10 mouse cellular contexts compared by ENCODE assay signal in the genomic region with DNA sequence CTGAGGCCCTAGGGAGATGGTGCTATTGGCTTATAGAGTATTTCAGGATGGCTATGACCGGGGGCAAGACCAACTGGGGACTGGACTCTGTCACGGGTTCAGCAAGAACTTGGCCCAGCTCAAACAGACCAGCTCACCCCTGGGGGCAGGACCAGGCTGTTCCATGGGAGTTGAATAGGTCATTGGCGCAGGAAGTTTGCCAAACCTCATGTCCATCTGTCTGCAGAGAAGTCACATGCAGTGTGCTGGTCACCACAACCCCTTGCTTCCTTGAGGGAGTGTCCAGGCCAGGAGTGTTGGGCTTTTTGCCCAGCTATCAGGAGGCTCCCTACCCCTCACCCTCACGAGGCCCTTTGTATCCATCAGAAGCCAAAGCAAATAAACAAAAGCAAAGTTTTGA.
DNase-seq lines count a peak whose midpoint lies in the region; ATAC-seq and TF ChIP-seq lines count a peak whose summit lies in the region.
"Had no signal": no experiment of that assay in that cellular context is flagged by ENCODE, and none has a peak within 500 bp of the region (broad histone marks: within the 10 kb centered on the region; RNA-seq: fewer than 3 reads in every experiment).

No protein-coding gene starts in this region.

- H3K9ac ChIP-seq in kidney, embryonic 15.5 days, result no peak overlapping the region
- H3K9ac ChIP-seq: embryonic facial prominence, embryonic 15.5 days had no signal

- H3K27ac ChIP-seq in kidney, embryonic 15.5 days, result no peak overlapping the region
- H3K27ac ChIP-seq: embryonic facial prominence, embryonic 15.5 days had no signal

- H3K79me2 ChIP-seq in myocyte (ENCODE audit: control insufficient read depth, insufficient read depth), result no peaks in the 10 kb centered on the region

- no peak overlapping the region for H3K4me2 ChIP-seq in kidney, embryonic 15.5 days
- peak overlapping the region; percentile 13 for H3K4me2 ChIP-seq in myocyte (ENCODE audit: low read depth)
- H3K4me2 ChIP-seq: embryonic facial prominence, embryonic 15.5 days had no signal

- no peaks in the 10 kb centered on the region for H3K36me3 ChIP-seq in kidney, embryonic 15.5 days
- H3K36me3 ChIP-seq in myocyte (ENCODE audit: control insufficient read depth, insufficient read depth), result no peaks in the 10 kb centered on the region
- H3K36me3 ChIP-seq: embryonic facial prominence, embryonic 15.5 days had no signal

- no peak overlapping the region for H3ac ChIP-seq in myocyte (ENCODE audit: control insufficient read depth, insufficient read length)

- no peak for ATAC-seq in kidney, embryonic 15.5 days (replicated peaks; ENCODE audit: low FRiP score)
- ATAC-seq in erythroid progenitor cell, adult 5-6 weeks (replicated peaks; ENCODE audit: low FRiP score, poor library complexity, severe bottlenecking), result no peak

- H3K9me3 ChIP-seq in kidney, embryonic 15.5 days (replicated peaks), result no peaks in the 10 kb centered on the region
- H3K9me3 ChIP-seq: embryonic facial prominence, embryonic 15.5 days had no signal

- TF ChIP-seq POLR2A in myocyte (IDR thresholded peaks at IDR 0.05; ENCODE audit: insufficient read length, low read depth), result no peak

- peak; percentile 13 to 15 for DNase-seq in cerebellum, adult 18-20 months
- DNase-seq in cerebellum, adult 11 months, result no peak
- DNase-seq in kidney, adult 18-20 months, result peak; percentile 60
- DNase-seq in urinary bladder, postnatal 14 days (ENCODE audit: low spot score), result peak; percentile 41
- no peak for DNase-seq in urinary bladder, postnatal 25 days (ENCODE audit: low spot score)
- DNase-seq: right cerebral cortex, postnatal 14 days had no signal

- H3K4me3 ChIP-seq in kidney, embryonic 15.5 days (replicated peaks), result no peak overlapping the region
- no peak overlapping the region for H3K4me3 ChIP-seq in myocyte
- H3K4me3 ChIP-seq: embryonic facial prominence, embryonic 15.5 days had no signal

- H3K4me1 ChIP-seq in kidney, embryonic 15.5 days, result peaks cover 9% of the 10 kb centered on the region; the same call in 1 of the 2 replicates

- no peaks in the 10 kb centered on the region for H3K27me3 ChIP-seq in kidney, embryonic 15.5 days
- no peaks in the 10 kb centered on the region for H3K27me3 ChIP-seq in myocyte (ENCODE audit: control insufficient read depth, insufficient read depth, insufficient read length)
- H3K27me3 ChIP-seq: embryonic facial prominence, embryonic 15.5 days had no signal

- 59% methylated on average over 4 of the region's 4 CpGs for WGBS in kidney, embryonic 15.5 days

TF ChIP-seq in myocyte, 11 proteins besides CTCF, POLR2A, EP300 and RAD21:
- TF ChIP-seq SRF (IDR thresholded peaks at IDR 0.05; ENCODE audit: control insufficient read depth, insufficient read length, low read depth), result no peak
- no peak for TF ChIP-seq MAX (IDR thresholded peaks at IDR 0.05; ENCODE audit: low read depth)
- peak in 2 of 3 experiments; percentile 7 to 71 for TF ChIP-seq MYOG (IDR thresholded peaks at IDR 0.05; ENCODE audit: control insufficient read depth in 1 of 3, insufficient read depth in 1 of 3, insufficient read length in 2 of 3, low read depth in 2 of 3)
- TF ChIP-seq E2F4 (IDR thresholded peaks at IDR 0.05; ENCODE audit: insufficient read depth), result no peak
- no peak for TF ChIP-seq TCF12 (IDR thresholded peaks at IDR 0.05; ENCODE audit: insufficient read depth, poor library complexity, severe bottlenecking)
- TF ChIP-seq POLR2AphosphoS2 (IDR thresholded peaks at IDR 0.05; ENCODE audit: insufficient read length, low read depth), result no peak
- TF ChIP-seq CEBPB (IDR thresholded peaks at IDR 0.05; ENCODE audit: insufficient read depth, poor library complexity, severe bottlenecking), result no peak
- TF ChIP-seq TCF3 (IDR thresholded peaks at IDR 0.05; ENCODE audit: insufficient read length, low read depth), result no peak
- TF ChIP-seq REST (IDR thresholded peaks at IDR 0.05; ENCODE audit: insufficient read depth, insufficient read length), result no peak
- peak in 2 of 3 experiments; percentile 33 to 63 for TF ChIP-seq MYOD1 (IDR thresholded peaks at IDR 0.05; ENCODE audit: control insufficient read depth in 1 of 3, insufficient read length in 2 of 3, low read depth in 2 of 3)
- TF ChIP-seq USF1 (IDR thresholded peaks at IDR 0.05; ENCODE audit: low read depth), result peak; percentile 68

Comparison
In these comparisons a context has a peak if more than half of its experiments do, and no peak if none do; other contexts are left out.
1. DNase-seq: peak in cerebellum, adult 18-20 months (2 of 2), kidney, adult 18-20 months (single experiment) and urinary bladder, postnatal 14 days (single experiment); none in cerebellum, adult 11 months (single experiment) and urinary bladder, postnatal 25 days (single experiment).